Mouse (Mus musculus) heart, postnatal 0 days (tissue): ENCODE data around the gene Arl6ip1.

Experiments
- CTCF ChIP-seq: IDR thresholded peaks from 2 replicates; pipeline ENCODE4 v1.5.1; 2016; ENCODE audit warnings: antibody characterized with exemption, control low read depth, low read depth
- EP300 ChIP-seq: IDR thresholded peaks from 2 replicates; pipeline ENCODE4 v1.6.1; 2016; ENCODE audit warnings: antibody characterized with exemption, low read depth

DNA sequence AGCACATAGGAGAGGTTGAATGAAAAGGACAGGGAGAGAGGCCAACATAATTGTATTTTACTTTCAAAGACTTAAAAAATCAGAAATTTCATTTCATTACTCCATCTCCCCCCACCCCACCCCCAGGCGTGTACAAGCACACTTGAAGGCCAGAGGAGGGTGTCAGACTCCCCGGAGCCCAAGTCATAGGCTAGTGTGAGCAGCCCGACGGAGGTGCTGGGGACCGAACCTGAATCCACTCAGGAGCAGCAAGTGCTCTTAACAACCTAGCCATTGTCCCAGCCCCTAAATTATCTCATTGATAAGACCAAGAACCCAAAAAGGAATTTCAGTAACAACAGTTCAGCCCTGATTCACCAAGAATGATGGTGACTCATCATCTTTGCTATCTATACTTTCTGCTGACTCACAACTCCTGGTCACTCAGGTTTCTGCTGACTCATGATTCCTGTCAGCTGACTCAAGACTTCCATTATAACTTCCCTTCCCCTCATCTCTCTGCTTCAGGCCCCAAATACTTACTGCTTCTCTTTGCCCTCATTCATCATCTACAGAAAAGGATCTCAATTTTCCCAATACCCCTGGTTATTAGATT is 24.9 kb downstream of the Arl6ip1 start:
- TF ChIP-seq CTCF (no peak), EP300 (no peak)
